Mouse (Mus musculus) brown adipose tissue, adult 24 weeks (tissue): ENCODE measurements around the gene Camta1. TPM values are rescaled to one million over a fixed set of nuclear protein-coding genes. Genes with fewer than 3 reads are reported as not detected.

Experiments
- H3K27ac ChIP-seq: fragments of 200-500 bp; replicated peaks from 2 replicates; pipeline ENCODE4 v1.5.1; 2012; ENCODE audit warnings: low read depth, mild to moderate bottlenecking, low read length
- H3K4me1 ChIP-seq: fragments of 200-500 bp; 2 replicates; pipeline ENCODE4 v1.6.1; 2012; ENCODE audit warnings: low read length, mixed read lengths; ENCODE audit not compliant: control insufficient read depth, insufficient read depth, insufficient read length
- H3K4me3 ChIP-seq: fragments of 200-500 bp; 2 replicates; pipeline ENCODE4 v1.5.1; 2012; ENCODE audit warnings: low read depth, mild to moderate bottlenecking, low read length, moderate library complexity; ENCODE audit not compliant: insufficient read depth
- polyA plus RNA-seq: library from polyadenylated mRNA; stranded (reverse); fragments of >200 nt; gene quantifications from 2 replicates; pipeline ENCODE4 v1.2.4, GENCODE M21; 2012; ENCODE audit not compliant: missing spikeins, insufficient read depth, insufficient read length

Gene Camta1
- polyA plus RNA-seq, 1 experiment, result 56.8 TPM

GRCm38 (mm10) chr4:151894926-151895325 lies 33.2 kb upstream of the Camta1 start:
- no peaks in the 10 kb centered on the region for H3K4me1 ChIP-seq
- H3K4me3 ChIP-seq, result no peak overlapping the region
- no peak overlapping the region for H3K27ac ChIP-seq

- H3K27ac ChIP-seq, result no peak overlapping the region
- H3K4me1 ChIP-seq, result no peaks in the 10 kb centered on the region
- no peak overlapping the region for H3K4me3 ChIP-seq
These were observed 31.6 kb upstream of the Camta1 start for GRCm38 (mm10) chr4:151893241-151893640.

GRCm38 (mm10) chr4:151881590-151881989 lies 19.9 kb upstream of the Camta1 start:
- Histone ChIP-seq H3K4me1 (no peaks in the 10 kb centered on the region), H3K27ac (no peak overlapping the region), H3K4me3 (no peak overlapping the region)

GRCm38 (mm10) chr4:151880044-151880690 lies 18.5 kb upstream of the Camta1 start:
- Histone ChIP-seq H3K4me3 (no peak overlapping the region), H3K27ac (no peak overlapping the region), H3K4me1 (no peaks in the 10 kb centered on the region)

- Histone ChIP-seq H3K27ac (no peak overlapping the region), H3K4me1 (no peaks in the 10 kb centered on the region), H3K4me3 (no peak overlapping the region)
These were observed 14.7 kb upstream of the Camta1 start for GRCm38 (mm10) chr4:151876400-151876799.

GRCm38 (mm10) chr4:151863511-151863910 lies 1.8 kb upstream of the Camta1 start:
- Histone ChIP-seq H3K4me3 (no peak overlapping the region), H3K27ac (no peak overlapping the region), H3K4me1 (peaks cover 7% of the 10 kb centered on the region; the same call in 1 of the 2 replicates)

GRCm38 (mm10) chr4:151861471-151861805 lies 238 bp downstream of the Camta1 start:
- Histone ChIP-seq H3K4me1 (peaks cover 7% of the 10 kb centered on the region; the same call in 1 of the 2 replicates), H3K27ac (peak overlapping the region; percentile 48; the same call in 1 of the 2 replicates), H3K4me3 (peak overlapping the region; percentile 75)

- Histone ChIP-seq H3K4me1 (peaks cover 7% of the 10 kb centered on the region; the same call in 1 of the 2 replicates), H3K27ac (no peak overlapping the region), H3K4me3 (peak overlapping the region; percentile 66)
These were observed 990 bp downstream of the Camta1 start for GRCm38 (mm10) chr4:151860441-151861331.

GRCm38 (mm10) chr4:151859275-151859674 lies 2.4 kb downstream of the Camta1 start:
- no peak overlapping the region for H3K27ac ChIP-seq
- peaks cover 7% of the 10 kb centered on the region; the same call in 1 of the 2 replicates for H3K4me1 ChIP-seq
- no peak overlapping the region; the same call in 1 of the 2 replicates for H3K4me3 ChIP-seq

GRCm38 (mm10) chr4:151853949-151854348 lies 7.7 kb downstream of the Camta1 start:
- H3K27ac ChIP-seq, result no peak overlapping the region
- H3K4me3 ChIP-seq, result no peak overlapping the region
- H3K4me1 ChIP-seq, result peaks cover under 1% of the 10 kb centered on the region; the same call in 1 of the 2 replicates

- H3K4me3 ChIP-seq, result no peak overlapping the region
- no peaks in the 10 kb centered on the region for H3K4me1 ChIP-seq
- H3K27ac ChIP-seq, result no peak overlapping the region
These were observed 10.5 kb downstream of the Camta1 start for GRCm38 (mm10) chr4:151851179-151851578.

- no peak overlapping the region for H3K4me3 ChIP-seq
- peaks cover 16% of the 10 kb centered on the region for H3K4me1 ChIP-seq
- H3K27ac ChIP-seq, result no peak overlapping the region
These were observed 19.1 kb downstream of the Camta1 start for GRCm38 (mm10) chr4:151842591-151842990.

- Histone ChIP-seq H3K27ac (no peak overlapping the region), H3K4me1 (peaks cover 17% of the 10 kb centered on the region), H3K4me3 (no peak overlapping the region)
These were observed 23.2 kb downstream of the Camta1 start for GRCm38 (mm10) chr4:151838518-151838917.

GRCm38 (mm10) chr4:151835860-151836259 lies 25.8 kb downstream of the Camta1 start:
- Histone ChIP-seq H3K4me1 (peaks cover 16% of the 10 kb centered on the region), H3K27ac (no peak overlapping the region)

GRCm38 (mm10) chr4:151834536-151834935 lies 27.1 kb downstream of the Camta1 start:
- H3K27ac ChIP-seq, result no peak overlapping the region
- H3K4me1 ChIP-seq, result peaks cover 13% of the 10 kb centered on the region
- no peak overlapping the region for H3K4me3 ChIP-seq

More at GRCm38 (mm10) chr4:151835860-151836259, 25.8 kb downstream of the Camta1 start:
- H3K4me3 ChIP-seq, result no peak overlapping the region
